Mouse (Mus musculus) ovary, postnatal 10 days (tissue): Measurements from ENCODE around the gene Urah.
A peak's percentile ranks its signal among the peaks of the same experiment; 100 is the strongest.

Source experiments
- DNase-seq: peaks from one replicate; pipeline ENCODE4 v3.0.0; 2022; ENCODE audit warnings: low spot score

Gene Urah

DNA sequence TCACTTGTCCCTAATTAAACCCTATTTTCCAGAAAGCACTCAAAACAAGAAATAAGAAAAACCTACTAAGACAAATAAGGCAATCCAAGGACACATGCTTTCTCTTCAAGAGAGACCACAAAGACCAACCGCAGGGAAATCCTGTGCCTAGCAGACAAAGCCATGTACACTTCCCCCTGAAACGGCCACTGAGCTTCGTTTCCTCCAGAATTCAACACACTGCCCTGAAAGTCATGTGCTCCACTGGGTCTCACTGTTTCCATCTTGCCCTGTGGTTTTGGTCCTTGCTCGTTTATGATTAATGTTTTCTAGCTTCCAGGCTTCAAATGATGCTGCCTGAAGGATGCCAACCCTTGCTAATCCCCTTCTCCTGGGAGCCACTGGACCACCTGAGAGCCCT lies 39.4 kb downstream of the Urah start:
- no peak for DNase-seq

DNA sequence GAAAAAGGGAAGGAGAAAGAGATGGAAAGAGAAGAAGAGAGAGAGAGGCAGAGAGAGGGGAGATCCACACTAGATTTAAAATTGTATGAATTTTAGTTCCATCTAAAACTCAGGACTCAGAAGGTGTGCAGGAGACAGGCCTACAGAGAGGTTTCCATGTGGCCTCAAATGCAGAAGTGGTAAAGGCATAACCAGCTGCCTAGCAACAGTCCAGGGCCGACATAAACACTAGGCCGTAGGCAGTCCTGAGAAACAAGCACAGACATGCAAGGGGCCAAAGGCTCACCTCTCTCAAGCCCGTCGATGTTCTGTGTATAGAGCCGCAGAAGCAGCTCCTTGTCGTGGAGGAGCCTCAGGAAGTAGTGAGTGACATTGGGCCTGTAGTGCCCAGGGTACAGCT lies 42.5 kb downstream of the Urah start:
- no peak for DNase-seq

DNA sequence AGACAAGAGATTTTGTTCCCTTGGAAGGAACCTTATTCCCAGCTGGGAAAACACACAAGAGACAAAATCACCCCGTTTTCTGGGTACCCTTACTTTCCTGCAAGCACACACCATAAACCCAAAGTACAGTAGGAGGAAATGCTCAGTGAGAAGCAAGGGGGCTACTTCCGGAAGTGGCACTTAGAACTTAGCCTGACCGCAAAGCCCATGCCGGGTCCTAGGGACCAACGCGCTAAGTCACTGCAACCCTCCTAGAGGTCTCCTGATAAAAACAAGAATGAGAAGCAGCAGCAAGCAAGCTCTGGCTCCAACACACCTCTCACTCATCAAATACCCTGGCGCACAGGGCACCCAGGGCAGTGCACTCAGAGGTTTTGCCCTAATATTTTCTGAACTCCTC lies 44.5 kb downstream of the Urah start:
- DNase-seq, result no peak

DNA sequence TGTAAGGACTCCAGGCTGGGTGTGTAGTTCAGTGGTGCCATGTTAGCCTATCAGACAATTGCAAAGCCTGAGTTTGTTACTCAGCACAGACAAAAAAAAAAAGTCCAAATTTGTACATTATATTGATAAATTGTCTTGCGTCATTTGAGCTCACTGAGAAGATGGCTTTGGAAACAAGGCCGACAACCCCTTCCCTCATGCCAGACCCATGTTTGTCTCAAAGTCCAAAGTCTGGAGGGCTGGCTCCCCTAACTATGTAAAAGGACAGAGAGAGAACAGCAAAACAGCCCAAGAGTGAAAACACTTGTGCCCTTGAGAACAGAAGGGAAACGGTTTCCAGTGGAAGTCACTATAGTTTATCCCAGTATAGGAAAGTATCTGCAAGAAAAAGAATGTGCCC lies 45.6 kb downstream of the Urah start:
- no peak for DNase-seq

DNA sequence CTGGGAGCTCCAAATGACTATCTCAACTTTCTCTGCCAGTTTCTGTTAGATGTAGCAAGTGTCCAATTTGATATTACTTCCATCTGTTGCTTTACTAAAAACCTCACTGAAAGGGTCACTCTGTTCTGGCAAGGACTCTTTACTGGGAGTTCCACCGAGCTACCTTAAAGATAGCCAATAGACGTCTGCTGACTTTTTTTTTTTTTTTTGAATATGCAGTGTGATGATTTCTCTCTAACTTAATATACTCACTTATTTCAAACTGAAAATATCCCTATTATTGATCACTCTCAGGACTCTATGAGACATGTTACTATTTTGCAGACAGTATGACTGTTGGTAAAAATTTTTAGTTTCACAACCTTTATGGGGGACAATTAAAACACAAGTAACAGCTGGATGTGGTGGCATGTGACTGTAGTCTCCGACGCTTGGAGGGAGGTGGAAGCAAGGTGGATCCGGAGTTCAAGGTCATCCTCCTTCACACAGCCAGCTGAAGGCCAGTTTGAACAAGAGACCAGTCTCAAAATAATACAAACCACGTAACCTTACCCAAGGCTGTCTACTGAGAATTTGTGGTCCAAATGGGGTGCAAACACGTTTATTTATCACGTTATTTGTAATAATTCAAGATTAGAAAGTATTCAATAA lies 46.2 kb downstream of the Urah start:
- DNase-seq, result no peak

DNA sequence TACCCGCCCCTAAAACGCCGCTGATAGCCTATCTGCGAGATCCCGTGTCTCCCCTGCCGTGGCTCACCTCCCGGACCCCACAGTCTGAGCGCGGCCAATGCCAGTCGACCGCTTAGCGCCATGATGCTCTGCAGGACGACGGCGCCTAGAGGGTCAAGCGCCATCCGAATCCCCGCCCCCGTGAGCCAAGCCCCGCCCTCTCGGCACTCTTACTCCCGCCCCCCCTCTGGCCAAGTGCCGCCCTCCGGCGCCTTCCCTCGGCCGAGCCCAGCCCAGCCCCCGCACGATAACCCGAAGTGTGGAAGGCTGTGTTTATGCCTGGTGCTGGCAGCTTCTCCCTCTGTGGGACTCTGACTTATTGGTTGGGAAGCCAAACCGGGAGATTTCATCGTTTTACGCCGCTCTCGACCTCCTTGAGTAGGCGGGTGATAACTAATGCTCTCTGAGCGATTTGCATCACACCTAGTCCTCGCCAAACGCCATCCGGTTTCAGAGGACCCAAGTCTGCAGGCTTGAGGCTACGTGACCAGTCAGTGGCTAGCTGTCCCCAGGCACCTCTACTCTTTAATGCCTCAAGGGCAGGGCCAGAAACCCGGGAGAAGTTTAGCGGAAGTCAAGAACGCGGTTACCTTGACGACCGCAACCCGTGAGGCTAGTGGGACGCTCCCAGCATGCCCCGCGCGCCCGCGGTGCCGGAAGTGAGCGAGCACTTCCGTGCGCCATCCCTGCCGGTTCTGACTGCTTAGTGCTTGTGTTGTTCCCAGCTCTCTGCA lies 47.1 kb downstream of the Urah start, which contains the start of the genes Psmd13 and Sirt3:
TSS of gene Psmd13 (plus strand) at position 273 of the 773 bp plus-strand sequence.
TSS of gene Sirt3 (minus strand) at position 614 of the 773 bp plus-strand sequence.
- DNase-seq, result peak; percentile 84

DNA sequence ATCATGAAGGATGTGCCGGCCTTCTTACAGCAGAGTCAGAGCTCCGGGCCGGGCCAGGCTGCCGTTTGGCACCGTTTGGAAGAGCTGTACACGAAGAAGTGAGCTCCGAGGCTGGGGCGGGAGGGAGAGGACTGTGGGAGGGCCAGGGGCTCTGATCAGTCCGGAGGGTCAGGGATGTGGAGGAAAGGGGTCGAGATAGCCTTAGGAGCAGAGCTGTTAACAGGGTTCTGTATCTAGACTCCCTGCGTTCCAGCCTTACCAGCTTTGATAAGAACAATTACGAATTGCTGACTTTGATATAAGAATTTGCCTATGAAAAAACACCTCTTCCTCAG lies 47.6 kb downstream of the Urah start:
- no peak for DNase-seq
